Mouse (Mus musculus): ENCODE measurements around the gene Pex5.
"Not testable (repeated sequence)": the region's sequence is repeated elsewhere in the genome, so short reads cannot be mapped to it uniquely, and the experiment has no call there.

The Pex5 gene

GRCm38 (mm10) chr6:124426604-124427003, 11.7 kb upstream of the Pex5 start:
- no peak for DNase-seq

GRCm38 (mm10) chr6:124425523-124425922, 10.7 kb upstream of the Pex5 start:
- no peak for DNase-seq

GRCm38 (mm10) chr6:124425042-124425441, 10.2 kb upstream of the Pex5 start:
- peak; percentile 63 for DNase-seq

- DNase-seq, result no peak
Measured at GRCm38 (mm10) chr6:124424068-124424498, 9.2 kb upstream of the Pex5 start.

- DNase-seq, result no peak
Measured at GRCm38 (mm10) chr6:124418686-124419085, 3.8 kb upstream of the Pex5 start.

GRCm38 (mm10) chr6:124415347-124416088, 651 bp upstream of the Pex5 start:
- peak; percentile 88 for DNase-seq

- peak; percentile 58 for DNase-seq
Measured at GRCm38 (mm10) chr6:124414150-124414926, 529 bp downstream of the Pex5 start.

GRCm38 (mm10) chr6:124413770-124414149, 1.1 kb downstream of the Pex5 start:
- no peak for DNase-seq

- DNase-seq, result no peak
Measured at GRCm38 (mm10) chr6:124408355-124408754, 6.5 kb downstream of the Pex5 start.

GRCm38 (mm10) chr6:124407180-124407579, 7.7 kb downstream of the Pex5 start:
- no peak for DNase-seq

GRCm38 (mm10) chr6:124406326-124406725, 8.5 kb downstream of the Pex5 start:
- no peak for DNase-seq

- DNase-seq, result no peak
Measured at GRCm38 (mm10) chr6:124399738-124400137, 15.1 kb downstream of the Pex5 start.

- not testable (repeated sequence) for DNase-seq
Measured at GRCm38 (mm10) chr6:124394991-124395390, 19.9 kb downstream of the Pex5 start.

GRCm38 (mm10) chr6:124380142-124380541, 34.7 kb downstream of the Pex5 start:
- no peak for DNase-seq

- DNase-seq, result peak; percentile 62
Measured at GRCm38 (mm10) chr6:124379331-124379730, 35.5 kb downstream of the Pex5 start.

GRCm38 (mm10) chr6:124377494-124378255, 37.2 kb downstream of the Pex5 start:
- no peak for DNase-seq

GRCm38 (mm10) chr6:124376311-124376710, 38.6 kb downstream of the Pex5 start:
- DNase-seq, result peak; percentile 43

GRCm38 (mm10) chr6:124375435-124375884, 39.4 kb downstream of the Pex5 start:
- DNase-seq, result peak; percentile 76

- no peak for DNase-seq
Measured at GRCm38 (mm10) chr6:124374683-124375082, 40.2 kb downstream of the Pex5 start.

- no peak for DNase-seq
Measured at GRCm38 (mm10) chr6:124373584-124374206, 41.2 kb downstream of the Pex5 start.

- DNase-seq, result no peak
Measured at GRCm38 (mm10) chr6:124364328-124364727, 50.5 kb downstream of the Pex5 start.

GRCm38 (mm10) chr6:124360549-124360948, 54.3 kb downstream of the Pex5 start:
- DNase-seq, result no peak

GRCm38 (mm10) chr6:124358953-124359352, 55.9 kb downstream of the Pex5 start:
- DNase-seq, result no peak

All from liver (tissue).